Mouse (Mus musculus): ENCODE data around the gene Tnfrsf1b.
"Not testable (repeated sequence)": the region's sequence is repeated elsewhere in the genome, so short reads cannot be mapped to it uniquely, and the experiment has no call there.

Tnfrsf1b gene

GRCm38 (mm10) chr4:145188561-145188960 is 58.1 kb downstream of the Tnfrsf1b start:
- DNase-seq (ENCODE audit: low read depth) = no peak

- no peak for DNase-seq (ENCODE audit: low read depth)
Observed at GRCm38 (mm10) chr4:145187619-145188018, 59.1 kb downstream of the Tnfrsf1b start.

GRCm38 (mm10) chr4:145178918-145179549 is 67.6 kb downstream of the Tnfrsf1b start:
- DNase-seq (ENCODE audit: low read depth) = no peak

- DNase-seq (ENCODE audit: low read depth) = not testable (repeated sequence)
Observed at GRCm38 (mm10) chr4:145165542-145165941, 81.1 kb downstream of the Tnfrsf1b start.

GRCm38 (mm10) chr4:145164111-145164510 is 82.6 kb downstream of the Tnfrsf1b start:
- DNase-seq (ENCODE audit: low read depth) = no peak

All from NIH3T3 (cell line).